Mouse (Mus musculus) midbrain, postnatal 0 days (tissue): ENCODE measurements around the gene Csde1. TPM values are rescaled to one million over a fixed set of nuclear protein-coding genes. Genes with fewer than 3 reads are reported as not detected.

ENCODE experiments used
- ATAC-seq: fragments of 200-750 bp; cut with Nextera tagmentation; 2 replicates; pipeline ENCODE4 v1.8.0; 2017; ENCODE audit warnings: moderate number of reproducible peaks, mild to moderate bottlenecking, moderate TSS enrichment, moderate library complexity; ENCODE audit not compliant: low FRiP score
- DNase-seq: peaks from one replicate; pipeline ENCODE4 v3.0.0-alpha.2; 2015; ENCODE audit warnings: low spot score
- H3K27ac ChIP-seq: fragments of 300-500 bp; sonication (generic); 2 replicates; pipeline ENCODE4 v1.5.1; 2014; ENCODE audit warnings: low read depth, mild to moderate bottlenecking, low read length, mixed read lengths
- H3K27me3 ChIP-seq: fragments of 300-500 bp; sonication (generic); 2 replicates; pipeline ENCODE4 v1.6.1; 2014; ENCODE audit warnings: low read length, control low read depth, mixed read lengths; ENCODE audit not compliant: insufficient read depth
- H3K36me3 ChIP-seq: fragments of 300-500 bp; sonication (generic); 2 replicates; pipeline ENCODE4 v1.6.1; 2014; ENCODE audit warnings: low read length, control low read depth, mixed read lengths; ENCODE audit not compliant: insufficient read depth
- H3K4me1 ChIP-seq: fragments of 300-500 bp; sonication (generic); 2 replicates; pipeline ENCODE4 v1.6.1; 2014; ENCODE audit warnings: mild to moderate bottlenecking, control low read depth, antibody characterized with exemption, low read length, mixed read lengths; ENCODE audit not compliant: insufficient read depth
- H3K4me2 ChIP-seq: fragments of 300-500 bp; sonication (generic); 2 replicates; pipeline ENCODE4 v1.6.1; 2014; ENCODE audit warnings: low read depth, mild to moderate bottlenecking, low read length, mixed read lengths; ENCODE audit not compliant: poor library complexity, severe bottlenecking
- H3K4me3 ChIP-seq: fragments of 300-500 bp; sonication (generic); 2 replicates; pipeline ENCODE4 v1.5.1; 2014; ENCODE audit warnings: low read depth, mild to moderate bottlenecking, low read length, moderate library complexity
- H3K9ac ChIP-seq: fragments of 300-500 bp; sonication (generic); replicated peaks from 2 replicates; pipeline ENCODE4 v1.6.1; 2014; ENCODE audit warnings: mild to moderate bottlenecking, low read length, moderate library complexity, mixed read lengths; ENCODE audit not compliant: poor library complexity, severe bottlenecking
- H3K9me3 ChIP-seq: fragments of 300-500 bp; sonication (generic); 2 replicates; pipeline ENCODE4 v1.6.1; 2016; ENCODE audit warnings: low read length, control low read depth
- CTCF ChIP-seq: IDR thresholded peaks from 2 replicates; pipeline ENCODE4 v1.5.1; 2016; ENCODE audit warnings: antibody characterized with exemption, mild to moderate bottlenecking
- WGBS: fragments of 180-500 bp; shearing (Covaris S2); extraction: QIAGEN DNeasy Blood & Tissue Kit; methylation state at CpG from one replicate; pipeline ENCODE4 v1.1.7; 2014; 5-methylcytosine and 5-hydroxymethylcytosine counted together
- polyA plus RNA-seq: library from polyadenylated mRNA; unstranded; fragments of >200 nt; fragmentation: Nextera tagmentation; extraction: Ambion mirVana; gene quantifications from 2 replicates; pipeline ENCODE4 v1.2.1, GENCODE M21; 2015
- total RNA-seq: library from RNA; depleted of rRNA; stranded (reverse); fragments of >200 nt; gene quantifications from 2 replicates; pipeline ENCODE4 v1.2.3, GENCODE M21; 2014

Csde1 gene
- total and polyA plus RNA-seq, 2 experiments from 2014 or later, result 222 to 287 TPM

- no peak for DNase-seq
- no peaks in the 10 kb centered on the region for H3K27me3 ChIP-seq
- no peak for ATAC-seq
- TF ChIP-seq CTCF, result no peak
- 89% methylated on average over 5 of the region's 5 CpGs for WGBS
- peaks cover 46% of the 10 kb centered on the region for H3K36me3 ChIP-seq
- no peak overlapping the region for H3K9ac ChIP-seq
- no peak overlapping the region for H3K27ac ChIP-seq
- H3K4me3 ChIP-seq, result no peak overlapping the region
- H3K4me2 ChIP-seq, result no peak overlapping the region
- H3K9me3 ChIP-seq, result no peaks in the 10 kb centered on the region
- H3K4me1 ChIP-seq, result no peaks in the 10 kb centered on the region
These were observed 35.9 kb downstream of the Csde1 start for GRCm38 (mm10) chr3:103056016-103056595.

GRCm38 (mm10) chr3:103057752-103058151 is 37.5 kb downstream of the Csde1 start:
- Histone ChIP-seq H3K36me3 (peaks cover 45% of the 10 kb centered on the region), H3K27me3 (no peaks in the 10 kb centered on the region), H3K9ac (peak overlapping the region; percentile 24; the same call in 1 of the 2 replicates), H3K27ac (peak overlapping the region; percentile 79; the same call in 1 of the 2 replicates), H3K4me1 (no peaks in the 10 kb centered on the region), H3K9me3 (no peaks in the 10 kb centered on the region), H3K4me3 (peak overlapping the region; percentile 69), H3K4me2 (peak overlapping the region; percentile 66)
- DNase-seq, result peak; percentile 31
- peak; percentile 57 for ATAC-seq
- 2% methylated on average over 10 of the region's 10 CpGs for WGBS
- no peak for TF ChIP-seq CTCF

GRCm38 (mm10) chr3:103058207-103059157 is 38.3 kb downstream of the Csde1 start, which contains the start of gene Nras:
Gene Nras (plus strand): TSS chr3:103058285.
- Histone ChIP-seq H3K4me3 (peak within 1 kb of the TSS; percentile 69), H3K4me1 (no peaks in the 10 kb centered on the region), H3K36me3 (peaks cover 47% of the 10 kb centered on the region), H3K9me3 (no peaks in the 10 kb centered on the region), H3K27ac (peak within 1 kb of the TSS; percentile 79), H3K27me3 (no peaks in the 10 kb centered on the region), H3K4me2 (peak within 1 kb of the TSS; percentile 66), H3K9ac (peak within 1 kb of the TSS; percentile 81)
- ATAC-seq, result peak; percentile 99
- TF ChIP-seq CTCF, result 0 out of 2 replicates have a peak, but pooled peaks have one; percentile 3
- peak; percentile 97 for DNase-seq
- WGBS, result 3% methylated on average over 46 of the region's 46 CpGs

GRCm38 (mm10) chr3:103066927-103067326 is 46.7 kb downstream of the Csde1 start:
- no peak for DNase-seq
- TF ChIP-seq CTCF, result no peak
- Histone ChIP-seq H3K27ac (no peak overlapping the region), H3K4me2 (no peak overlapping the region), H3K9me3 (no peaks in the 10 kb centered on the region), H3K4me3 (no peak overlapping the region), H3K4me1 (no peaks in the 10 kb centered on the region), H3K9ac (no peak overlapping the region), H3K36me3 (peaks cover 33% of the 10 kb centered on the region; the same call in 1 of the 2 replicates), H3K27me3 (no peaks in the 10 kb centered on the region)
- WGBS, result 92% methylated on average over 8 of the region's 8 CpGs
- no peak for ATAC-seq

GRCm38 (mm10) chr3:103068971-103069370 is 48.7 kb downstream of the Csde1 start:
- no peak overlapping the region for H3K4me2 ChIP-seq
- ATAC-seq (no peak), DNase-seq (no peak)
- no peak for TF ChIP-seq CTCF
- 95% methylated on average over 6 of the region's 6 CpGs for WGBS
- H3K36me3 ChIP-seq, result peaks cover 17% of the 10 kb centered on the region; the same call in 1 of the 2 replicates
- no peaks in the 10 kb centered on the region for H3K4me1 ChIP-seq
- no peaks in the 10 kb centered on the region for H3K9me3 ChIP-seq
- H3K4me3 ChIP-seq, result no peak overlapping the region
- H3K27me3 ChIP-seq, result no peaks in the 10 kb centered on the region
- H3K9ac ChIP-seq, result no peak overlapping the region
- no peak overlapping the region for H3K27ac ChIP-seq

GRCm38 (mm10) chr3:103073771-103074170 is 53.5 kb downstream of the Csde1 start, which contains the start of gene Ampd1:
Gene Ampd1 (plus strand): TSS chr3:103074014.
- H3K4me3 ChIP-seq, result no peak within 1 kb of the TSS
- no peaks in the 10 kb centered on the region for H3K9me3 ChIP-seq
- no peak within 1 kb of the TSS for H3K9ac ChIP-seq
- peaks cover 3% of the 10 kb centered on the region; the same call in 1 of the 2 replicates for H3K36me3 ChIP-seq
- no peaks in the 10 kb centered on the region for H3K4me1 ChIP-seq
- no peaks in the 10 kb centered on the region for H3K27me3 ChIP-seq
- no peak within 1 kb of the TSS for H3K4me2 ChIP-seq
- no peak for TF ChIP-seq CTCF
- DNase-seq (no peak), ATAC-seq (no peak)
- 73% methylated on average over 5 of the region's 5 CpGs for WGBS
- H3K27ac ChIP-seq, result no peak within 1 kb of the TSS
